In genomic region chr10:75129283-75129710, GRCm38 (mm10) we compare ENCODE assay signal across 9 mouse cellular contexts.
A peak's percentile ranks its signal among the peaks of the same experiment; 100 is the strongest.
DNase-seq lines count a peak whose midpoint lies in the region; ATAC-seq lines count a peak whose summit lies in the region.
"Had no signal": no experiment of that assay in that cellular context is flagged by ENCODE, and none has a peak within 500 bp of the region (broad histone marks: within the 10 kb centered on the region; RNA-seq: fewer than 3 reads in every experiment).

No protein-coding gene starts in this region.

- H3K9ac ChIP-seq in forebrain, embryonic 15.5 days (replicated peaks) = no peak overlapping the region
- H3K9ac ChIP-seq in forebrain, embryonic 16.5 days (replicated peaks; ENCODE audit: low read depth, low read length) = no peak overlapping the region

- WGBS in forebrain, embryonic 15.5 days = 75% methylated on average over 7 of the region's 7 CpGs
- WGBS in forebrain, embryonic 16.5 days = 65% methylated on average over 7 of the region's 7 CpGs

- intact Hi-C loops in heart, postnatal 36 days (cut with DNase I) = no loop called here

- no peak overlapping the region for H3K4me2 ChIP-seq in forebrain, embryonic 15.5 days (replicated peaks)
- no peak overlapping the region for H3K4me2 ChIP-seq in forebrain, embryonic 16.5 days (ENCODE audit: low read length)

- ATAC-seq in forebrain, embryonic 15.5 days (replicated peaks) = peak; percentile 20; the same call in 1 of the 2 replicates
- no peak for ATAC-seq in forebrain, embryonic 16.5 days

- no peak overlapping the region for H3K27ac ChIP-seq in forebrain, embryonic 15.5 days (replicated peaks)
- no peak overlapping the region for H3K27ac ChIP-seq in forebrain, embryonic 16.5 days (ENCODE audit: low read length)
- H3K27ac ChIP-seq: macrophage had no signal

- H3K9me3 ChIP-seq in forebrain, embryonic 15.5 days = no peaks in the 10 kb centered on the region
- no peaks in the 10 kb centered on the region for H3K9me3 ChIP-seq in forebrain, embryonic 16.5 days (ENCODE audit: control insufficient read depth, low read length)

- peak; percentile 87 for DNase-seq in 3134 (ENCODE audit: extremely low read depth, insufficient read length, low spot score)
- peak; percentile 91 for DNase-seq in adrenal gland, adult 2 months
- peak; percentile 78 for DNase-seq in heart, postnatal 36 days
- DNase-seq in lung, postnatal 14 days = peak; percentile 89
- DNase-seq in urinary bladder, postnatal 4 days (ENCODE audit: low spot score in 2 of 2) = peak; percentile 37 to 76
- no peak for DNase-seq in embryo, embryonic 9.5 days (ENCODE audit: extremely low spot score)

- no peaks in the 10 kb centered on the region for H3K27me3 ChIP-seq in forebrain, embryonic 15.5 days
- H3K27me3 ChIP-seq in forebrain, embryonic 16.5 days (replicated peaks; ENCODE audit: control insufficient read depth, insufficient read depth, low read length) = no peaks in the 10 kb centered on the region

- H3K36me3 ChIP-seq in forebrain, embryonic 15.5 days = peaks cover 29% of the 10 kb centered on the region
- H3K36me3 ChIP-seq in forebrain, embryonic 16.5 days (ENCODE audit: control insufficient read depth, insufficient read depth) = peaks cover 13% of the 10 kb centered on the region

- H3K4me1 ChIP-seq in forebrain, embryonic 15.5 days = 0 out of 2 replicates have a peak, but pooled peaks cover 4% of the 10 kb centered on the region
- no peaks in the 10 kb centered on the region; the same call in 1 of the 2 replicates for H3K4me1 ChIP-seq in forebrain, embryonic 16.5 days (replicated peaks; ENCODE audit: control insufficient read depth, insufficient read depth, low read length)

- no peak overlapping the region for H3K4me3 ChIP-seq in forebrain, embryonic 15.5 days
- no peak overlapping the region for H3K4me3 ChIP-seq in forebrain, embryonic 16.5 days (replicated peaks; ENCODE audit: low read length)
